Mouse (Mus musculus) E14TG2a.4 (cell line): ENCODE data around the gene Nsdhl.

Source experiments
- CTCF ChIP-seq: conservative IDR thresholded peaks from 2 replicates; pipeline ENCODE4 v1.5.1; 2014; ENCODE audit warnings: low read length
- NANOG ChIP-seq: IDR thresholded peaks from 2 replicates; pipeline ENCODE4 v1.6.1; 2014; ENCODE audit warnings: borderline replicate concordance, low read length, mixed read lengths
- POU5F1 ChIP-seq: IDR thresholded peaks from 2 replicates; pipeline ENCODE4 v1.6.1; 2014; ENCODE audit warnings: low read length, borderline replicate concordance

DNA sequence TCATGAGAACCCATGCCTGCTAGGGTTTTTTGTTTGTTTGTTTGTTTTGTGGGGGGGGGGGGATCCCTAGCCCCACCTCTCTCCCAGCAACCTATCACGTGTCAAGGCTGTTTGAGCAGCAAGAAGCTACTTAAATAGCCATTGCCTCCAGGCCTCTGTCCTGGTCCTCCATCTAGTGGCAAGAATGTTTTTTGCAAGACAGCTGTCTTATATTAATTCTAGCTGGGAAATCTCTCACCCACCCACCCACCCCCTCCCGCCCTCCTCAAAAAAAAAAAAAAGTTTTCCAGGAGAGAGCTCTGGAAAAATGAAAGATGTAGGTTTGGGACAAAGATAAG, 10.0 kb upstream of the Nsdhl start:
- TF ChIP-seq CTCF (peak; percentile 14; the same call in 1 of the 2 replicates), POU5F1 (no peak), NANOG (no peak)
